Mouse (Mus musculus): ENCODE measurements at regions not wholly inside any gene's neighbourhood (a gene's known extent, or its start where the extent isn't known, plus 50 kb on each side); places are given as distances from the start of the nearest gene placed in this dataset.
A peak's percentile ranks its signal among the peaks of the same experiment; 100 is the strongest.

- H3K4me1 ChIP-seq: peaks cover 13% of the 10 kb centered on the region
- H3K27ac ChIP-seq: no peak overlapping the region
- H3K27me3 ChIP-seq: no peaks in the 10 kb centered on the region
- H3K9me3 ChIP-seq (replicated peaks): no peaks in the 10 kb centered on the region
- no peaks in the 10 kb centered on the region for H3K36me3 ChIP-seq (ENCODE audit: poor library complexity, severe bottlenecking)
- ATAC-seq: no peak
- no peak overlapping the region for H3K9ac ChIP-seq
- no peak overlapping the region for H3K4me3 ChIP-seq
- no peak overlapping the region for H3K4me2 ChIP-seq
Measured at GRCm38 (mm10) chr1:61095481-61096165, 117.9 kb downstream of the Icos start.

- Histone ChIP-seq H3K9ac (no peak overlapping the region), H3K4me1 (peaks cover 3% of the 10 kb centered on the region; the same call in 1 of the 2 replicates), H3K9me3 (replicated peaks) (no peaks in the 10 kb centered on the region), H3K27me3 (no peaks in the 10 kb centered on the region), H3K27ac (no peak overlapping the region), H3K36me3 (ENCODE audit: poor library complexity, severe bottlenecking) (no peaks in the 10 kb centered on the region), H3K4me3 (no peak overlapping the region), H3K4me2 (no peak overlapping the region)
- no peak for ATAC-seq
- WGBS: 80% methylated on average over 5 of the region's 5 CpGs
Measured at GRCm38 (mm10) chr1:61099341-61099740, 121.6 kb downstream of the Icos start.

GRCm38 (mm10) chr1:61101679-61102078, 124.0 kb downstream of the Icos start:
- WGBS: 74% methylated on average over 4 of the region's 4 CpGs
- H3K9me3 ChIP-seq (replicated peaks): no peaks in the 10 kb centered on the region
- no peak overlapping the region for H3K9ac ChIP-seq
- no peak overlapping the region for H3K4me3 ChIP-seq
- H3K27me3 ChIP-seq: no peaks in the 10 kb centered on the region
- H3K27ac ChIP-seq: no peak overlapping the region
- peaks cover 3% of the 10 kb centered on the region; the same call in 1 of the 2 replicates for H3K4me1 ChIP-seq
- ATAC-seq: no peak
- H3K4me2 ChIP-seq: no peak overlapping the region
- no peaks in the 10 kb centered on the region for H3K36me3 ChIP-seq (ENCODE audit: poor library complexity, severe bottlenecking)

GRCm38 (mm10) chr1:61102346-61102745, 124.6 kb downstream of the Icos start:
- 58% methylated on average over 5 of the region's 5 CpGs for WGBS
- H3K9ac ChIP-seq: no peak overlapping the region
- H3K36me3 ChIP-seq (ENCODE audit: poor library complexity, severe bottlenecking): no peaks in the 10 kb centered on the region
- H3K4me3 ChIP-seq: no peak overlapping the region
- H3K4me1 ChIP-seq: peaks cover 3% of the 10 kb centered on the region; the same call in 1 of the 2 replicates
- H3K27me3 ChIP-seq: no peaks in the 10 kb centered on the region
- ATAC-seq: no peak
- H3K9me3 ChIP-seq (replicated peaks): no peaks in the 10 kb centered on the region
- no peak overlapping the region for H3K4me2 ChIP-seq
- H3K27ac ChIP-seq: no peak overlapping the region

- no peaks in the 10 kb centered on the region for H3K27me3 ChIP-seq
- H3K4me2 ChIP-seq: no peak overlapping the region
- no peak for ATAC-seq
- no peaks in the 10 kb centered on the region for H3K9me3 ChIP-seq (replicated peaks)
- WGBS: 93% methylated on average over 12 of the region's 12 CpGs
- H3K4me3 ChIP-seq: no peak overlapping the region
- H3K9ac ChIP-seq: no peak overlapping the region
- H3K27ac ChIP-seq: no peak overlapping the region
- peaks cover 3% of the 10 kb centered on the region; the same call in 1 of the 2 replicates for H3K4me1 ChIP-seq
- no peaks in the 10 kb centered on the region for H3K36me3 ChIP-seq (ENCODE audit: poor library complexity, severe bottlenecking)
Measured at GRCm38 (mm10) chr1:61103581-61103980, 125.9 kb downstream of the Icos start.

GRCm38 (mm10) chr1:61111731-61112309, 134.1 kb downstream of the Icos start:
- ATAC-seq: peak; percentile 70; the same call in 1 of the 2 replicates
- H3K27me3 ChIP-seq: no peaks in the 10 kb centered on the region
- 80% methylated on average over 13 of the region's 13 CpGs for WGBS
- no peaks in the 10 kb centered on the region for H3K36me3 ChIP-seq (ENCODE audit: poor library complexity, severe bottlenecking)
- H3K4me2 ChIP-seq: no peak overlapping the region
- H3K27ac ChIP-seq: peak overlapping the region; percentile 32; the same call in 1 of the 2 replicates
- H3K4me3 ChIP-seq: no peak overlapping the region
- no peaks in the 10 kb centered on the region for H3K4me1 ChIP-seq
- H3K9me3 ChIP-seq (replicated peaks): no peaks in the 10 kb centered on the region
- no peak overlapping the region for H3K9ac ChIP-seq

GRCm38 (mm10) chr1:61117535-61117934, 139.8 kb downstream of the Icos start:
- Histone ChIP-seq H3K9me3 (replicated peaks) (no peaks in the 10 kb centered on the region), H3K9ac (no peak overlapping the region), H3K27ac (no peak overlapping the region), H3K4me2 (no peak overlapping the region), H3K4me1 (peaks cover 8% of the 10 kb centered on the region), H3K27me3 (no peaks in the 10 kb centered on the region), H3K36me3 (ENCODE audit: poor library complexity, severe bottlenecking) (no peaks in the 10 kb centered on the region), H3K4me3 (no peak overlapping the region)
- peak; percentile 19; the same call in 1 of the 2 replicates for ATAC-seq
- WGBS: 36% methylated on average over 10 of the region's 10 CpGs

- ATAC-seq: peak; percentile 48; the same call in 1 of the 2 replicates
- Histone ChIP-seq H3K4me3 (no peak overlapping the region), H3K27ac (no peak overlapping the region), H3K4me1 (peaks cover 8% of the 10 kb centered on the region), H3K27me3 (no peaks in the 10 kb centered on the region), H3K9me3 (replicated peaks) (no peaks in the 10 kb centered on the region), H3K36me3 (ENCODE audit: poor library complexity, severe bottlenecking) (no peaks in the 10 kb centered on the region), H3K4me2 (no peak overlapping the region), H3K9ac (no peak overlapping the region)
- 44% methylated on average over 4 of the region's 4 CpGs for WGBS
Measured at GRCm38 (mm10) chr1:61118071-61118470, 140.3 kb downstream of the Icos start.

- 70% methylated on average over 4 of the region's 4 CpGs for WGBS
- no peak overlapping the region for H3K4me3 ChIP-seq
- H3K27me3 ChIP-seq: no peaks in the 10 kb centered on the region
- no peak overlapping the region for H3K27ac ChIP-seq
- no peaks in the 10 kb centered on the region for H3K36me3 ChIP-seq (ENCODE audit: poor library complexity, severe bottlenecking)
- H3K9me3 ChIP-seq (replicated peaks): no peaks in the 10 kb centered on the region
- no peak for ATAC-seq
- H3K9ac ChIP-seq: no peak overlapping the region
- no peak overlapping the region for H3K4me2 ChIP-seq
- H3K4me1 ChIP-seq: peaks cover 8% of the 10 kb centered on the region
Measured at GRCm38 (mm10) chr1:61121480-61121879, 143.8 kb downstream of the Icos start.

- no peaks in the 10 kb centered on the region for H3K27me3 ChIP-seq
- no peaks in the 10 kb centered on the region for H3K9me3 ChIP-seq (replicated peaks)
- ATAC-seq: no peak
- no peaks in the 10 kb centered on the region; the same call in 1 of the 2 replicates for H3K4me1 ChIP-seq
- H3K36me3 ChIP-seq (ENCODE audit: poor library complexity, severe bottlenecking): no peaks in the 10 kb centered on the region
- no peak overlapping the region for H3K4me2 ChIP-seq
- WGBS: 89% methylated on average over 2 of the region's 2 CpGs
- no peak overlapping the region for H3K4me3 ChIP-seq
- no peak overlapping the region for H3K27ac ChIP-seq
- no peak overlapping the region for H3K9ac ChIP-seq
Measured at GRCm38 (mm10) chr1:61125127-61125526, 147.4 kb downstream of the Icos start.

GRCm38 (mm10) chr1:61135597-61136545, 158.1 kb downstream of the Icos start:
- Histone ChIP-seq H3K9me3 (replicated peaks) (no peaks in the 10 kb centered on the region), H3K27ac (no peak overlapping the region), H3K36me3 (ENCODE audit: poor library complexity, severe bottlenecking) (no peaks in the 10 kb centered on the region), H3K4me3 (no peak overlapping the region), H3K4me1 (peaks cover 34% of the 10 kb centered on the region), H3K27me3 (no peaks in the 10 kb centered on the region), H3K4me2 (no peak overlapping the region), H3K9ac (no peak overlapping the region)
- no peak; the same call in 1 of the 2 replicates for ATAC-seq
- WGBS: 63% methylated on average over 9 of the region's 9 CpGs

Measured in forebrain, embryonic 13.5 days (tissue).